Mouse (Mus musculus) spleen, adult 2 months (tissue): ENCODE results near the gene Gm21964.

Source experiments
- CTCF ChIP-seq: fragments of 200-500 bp; IDR thresholded peaks from 2 replicates; pipeline ENCODE4 v1.5.1; 2011; ENCODE audit warnings: mild to moderate bottlenecking, inconsistent platforms; ENCODE audit not compliant: insufficient read depth, insufficient read length, insufficient replicate concordance; ENCODE audit errors: extremely low read depth
- POLR2A ChIP-seq: fragments of 200-500 bp; IDR thresholded peaks from 2 replicates; pipeline ENCODE4 v1.6.1; 2011; ENCODE audit warnings: low read depth, low read length, inconsistent platforms

GRCm38 (mm10) chr8:110064161-110064560, 36.8 kb upstream of the Gm21964 start:
- TF ChIP-seq CTCF (no peak), POLR2A (no peak)
